Mouse (Mus musculus): ENCODE results near the gene Elovl6.

The Elovl6 gene

GRCm38 (mm10) chr3:129541456-129541855 lies 9.3 kb downstream of the Elovl6 start:
- DNase-seq (ENCODE audit: low read depth) = no peak

- no peak for DNase-seq (ENCODE audit: low read depth)
Measured at GRCm38 (mm10) chr3:129543376-129543775, 11.2 kb downstream of the Elovl6 start.

GRCm38 (mm10) chr3:129544217-129544616 lies 12.1 kb downstream of the Elovl6 start:
- no peak for DNase-seq (ENCODE audit: low read depth)

GRCm38 (mm10) chr3:129545228-129545627 lies 13.1 kb downstream of the Elovl6 start:
- no peak for DNase-seq (ENCODE audit: low read depth)

- no peak for DNase-seq (ENCODE audit: low read depth)
Measured at GRCm38 (mm10) chr3:129545801-129546200, 13.6 kb downstream of the Elovl6 start.

- no peak for DNase-seq (ENCODE audit: low read depth)
Measured at GRCm38 (mm10) chr3:129547837-129548435, 15.8 kb downstream of the Elovl6 start.

GRCm38 (mm10) chr3:129548760-129549159 lies 16.6 kb downstream of the Elovl6 start:
- DNase-seq (ENCODE audit: low read depth) = no peak

GRCm38 (mm10) chr3:129549546-129549945 lies 17.4 kb downstream of the Elovl6 start:
- no peak for DNase-seq (ENCODE audit: low read depth)

- DNase-seq (ENCODE audit: low read depth) = no peak
Measured at GRCm38 (mm10) chr3:129551581-129552290, 19.6 kb downstream of the Elovl6 start.

- DNase-seq (ENCODE audit: low read depth) = peak; percentile 62
Measured at GRCm38 (mm10) chr3:129552370-129552769, 20.2 kb downstream of the Elovl6 start.

- peak; percentile 89 for DNase-seq (ENCODE audit: low read depth)
Measured at GRCm38 (mm10) chr3:129553173-129553572, 21.0 kb downstream of the Elovl6 start.

GRCm38 (mm10) chr3:129553661-129554060 lies 21.5 kb downstream of the Elovl6 start:
- DNase-seq (ENCODE audit: low read depth) = peak; percentile 59

- DNase-seq (ENCODE audit: low read depth) = no peak
Measured at GRCm38 (mm10) chr3:129554436-129554835, 22.3 kb downstream of the Elovl6 start.

GRCm38 (mm10) chr3:129557048-129557447 lies 24.9 kb downstream of the Elovl6 start:
- DNase-seq (ENCODE audit: low read depth) = no peak

GRCm38 (mm10) chr3:129557566-129557965 lies 25.4 kb downstream of the Elovl6 start:
- peak; percentile 70 for DNase-seq (ENCODE audit: low read depth)

- DNase-seq (ENCODE audit: low read depth) = no peak
Measured at GRCm38 (mm10) chr3:129558016-129558955, 26.1 kb downstream of the Elovl6 start.

- DNase-seq (ENCODE audit: low read depth) = no peak
Measured at GRCm38 (mm10) chr3:129560068-129560467, 27.9 kb downstream of the Elovl6 start.

GRCm38 (mm10) chr3:129561011-129561410 lies 28.9 kb downstream of the Elovl6 start:
- no peak for DNase-seq (ENCODE audit: low read depth)

GRCm38 (mm10) chr3:129561853-129562252 lies 29.7 kb downstream of the Elovl6 start:
- DNase-seq (ENCODE audit: low read depth) = peak; percentile 68

GRCm38 (mm10) chr3:129562411-129562810 lies 30.3 kb downstream of the Elovl6 start:
- DNase-seq (ENCODE audit: low read depth) = peak; percentile 52

GRCm38 (mm10) chr3:129563807-129564206 lies 31.7 kb downstream of the Elovl6 start:
- DNase-seq (ENCODE audit: low read depth) = no peak

GRCm38 (mm10) chr3:129564852-129565251 lies 32.7 kb downstream of the Elovl6 start:
- DNase-seq (ENCODE audit: low read depth) = peak; percentile 31

- DNase-seq (ENCODE audit: low read depth) = no peak
Measured at GRCm38 (mm10) chr3:129565458-129565857, 33.3 kb downstream of the Elovl6 start.

All from induced T-regulatory cell, adult 2 months (primary cell).